Mouse (Mus musculus): Measurements from ENCODE around the gene Apol7a.
A peak's percentile ranks its signal among the peaks of the same experiment; 100 is the strongest.

DNA sequence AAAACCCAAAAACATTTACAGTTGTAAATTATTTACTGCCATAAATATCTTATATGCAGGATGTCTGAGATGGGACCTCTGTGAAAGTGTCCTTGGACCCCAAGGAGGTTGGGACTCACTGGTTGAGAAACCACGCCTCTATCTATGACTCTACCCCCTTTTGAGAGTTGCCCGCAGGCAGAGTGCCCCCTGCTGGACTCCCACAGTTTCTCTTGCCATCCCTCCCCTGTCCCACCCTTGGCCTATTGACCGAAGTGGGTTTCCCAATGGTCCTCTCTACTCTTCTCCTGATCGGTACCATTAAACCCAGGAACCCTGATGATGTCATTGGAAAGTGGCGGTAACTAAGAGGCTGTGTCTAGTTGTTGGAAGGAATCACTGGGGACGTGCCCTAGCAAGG is 56.9 kb downstream of the Apol7a start:
- TF ChIP-seq CTCF (IDR thresholded peaks at IDR 0.05; ENCODE audit: low read depth, low read length) (peak; percentile 46), POLR2A (IDR thresholded peaks at IDR 0.05; ENCODE audit: extremely low read depth, insufficient read depth, low read length) (no peak)
